Mouse (Mus musculus) embryonic fibroblast, embryonic 13.5 days (primary cell): ENCODE measurements around the gene Clns1a.

Source experiments
- CTCF ChIP-seq: IDR thresholded peaks from 2 replicates; pipeline ENCODE4 v1.5.1; 2011; ENCODE audit warnings: mild to moderate bottlenecking, control low read depth, low read length, moderate library complexity, borderline replicate concordance; ENCODE audit not compliant: insufficient read depth
- POLR2A ChIP-seq: IDR thresholded peaks from 2 replicates; pipeline ENCODE4 v1.6.1; 2011; ENCODE audit warnings: low read depth, mild to moderate bottlenecking, control low read depth, low read length, moderate library complexity

- TF ChIP-seq CTCF (no peak), POLR2A (no peak)
Measured at GRCm38 (mm10) chr7:97769020-97769419, 72.6 kb downstream of the Clns1a start.
